Mouse (Mus musculus) cerebellum, adult 11 months (tissue): ENCODE data around the gene Dmgdh.

Source experiments
- DNase-seq: peaks from one replicate; pipeline ENCODE4 v3.0.0; 2022

Gene Dmgdh

DNA sequence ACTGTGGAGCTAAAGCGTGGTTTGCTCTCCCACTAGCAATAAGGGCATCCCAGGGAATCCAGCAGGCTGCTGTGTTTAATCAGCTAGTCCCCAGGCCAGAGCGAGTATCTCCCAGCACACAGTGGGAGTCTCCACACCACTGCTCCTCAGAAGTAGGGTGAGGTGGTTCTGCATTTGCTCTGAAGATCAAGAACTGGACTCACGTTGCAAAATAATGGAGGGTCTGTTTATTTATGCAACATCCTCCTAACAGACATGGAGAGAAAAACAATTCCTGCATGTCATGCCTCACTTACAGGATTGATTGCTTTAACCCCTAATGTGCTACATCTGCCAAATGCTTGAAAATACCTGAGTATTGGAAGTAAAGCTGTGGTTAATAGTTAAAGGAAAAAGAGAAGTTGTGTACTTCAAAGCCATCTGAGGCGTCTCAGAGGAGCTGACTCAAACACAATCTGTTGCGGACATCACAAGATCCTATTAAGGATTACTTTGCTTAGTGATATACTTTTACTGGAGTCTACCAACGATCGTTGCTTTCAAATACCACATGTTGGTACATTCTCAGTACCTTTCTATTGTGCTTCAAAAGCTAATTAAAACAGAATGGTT lies 99.6 kb downstream of the Dmgdh start:
- no peak for DNase-seq

GRCm38 (mm10) chr13:93782823-93783222 lies 108.6 kb downstream of the Dmgdh start:
- DNase-seq = no peak

DNA sequence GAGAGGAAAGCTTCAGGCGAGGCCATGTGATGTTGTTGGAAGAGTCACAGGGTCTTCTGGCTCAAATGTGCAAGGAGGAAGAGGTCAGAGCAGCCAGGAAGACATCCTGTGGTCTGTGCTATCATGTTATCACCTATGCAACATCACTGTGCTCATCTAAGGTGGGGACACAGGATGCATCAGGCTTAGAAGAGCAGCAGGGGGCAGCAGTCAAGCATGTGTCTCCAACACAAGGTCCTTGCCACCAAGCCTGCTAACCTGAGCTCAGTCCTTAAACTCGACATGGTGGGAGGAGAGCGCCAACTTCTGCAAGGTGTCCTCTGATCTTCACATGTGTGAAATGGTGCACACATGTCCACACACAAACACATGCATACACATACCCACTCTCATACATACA lies 111.1 kb downstream of the Dmgdh start:
- no peak for DNase-seq

DNA sequence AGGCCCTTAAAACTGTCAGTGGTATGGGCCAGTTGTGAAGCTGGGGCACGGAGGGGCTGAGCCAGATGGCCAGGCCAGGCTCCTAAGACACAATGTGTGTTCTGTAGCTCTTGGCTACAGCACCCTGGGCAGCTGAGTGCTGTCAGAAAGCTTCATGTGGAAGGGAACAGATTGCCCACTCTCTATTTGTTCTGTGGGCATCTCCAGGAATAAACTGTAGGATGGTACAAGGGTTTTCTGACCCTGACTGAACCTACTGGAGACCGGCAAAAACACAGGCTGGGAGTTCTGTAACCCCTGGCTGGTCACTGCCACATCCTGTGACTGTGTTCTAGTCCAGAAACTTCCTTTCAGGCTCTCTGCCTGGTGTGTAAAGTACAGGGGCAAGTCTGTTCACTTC lies 111.8 kb downstream of the Dmgdh start:
- peak; percentile 32 for DNase-seq

GRCm38 (mm10) chr13:93787647-93788046 lies 113.4 kb downstream of the Dmgdh start:
- DNase-seq = peak; percentile 40

- no peak for DNase-seq
Measured at GRCm38 (mm10) chr13:93792945-93793642, 118.9 kb downstream of the Dmgdh start.

DNA sequence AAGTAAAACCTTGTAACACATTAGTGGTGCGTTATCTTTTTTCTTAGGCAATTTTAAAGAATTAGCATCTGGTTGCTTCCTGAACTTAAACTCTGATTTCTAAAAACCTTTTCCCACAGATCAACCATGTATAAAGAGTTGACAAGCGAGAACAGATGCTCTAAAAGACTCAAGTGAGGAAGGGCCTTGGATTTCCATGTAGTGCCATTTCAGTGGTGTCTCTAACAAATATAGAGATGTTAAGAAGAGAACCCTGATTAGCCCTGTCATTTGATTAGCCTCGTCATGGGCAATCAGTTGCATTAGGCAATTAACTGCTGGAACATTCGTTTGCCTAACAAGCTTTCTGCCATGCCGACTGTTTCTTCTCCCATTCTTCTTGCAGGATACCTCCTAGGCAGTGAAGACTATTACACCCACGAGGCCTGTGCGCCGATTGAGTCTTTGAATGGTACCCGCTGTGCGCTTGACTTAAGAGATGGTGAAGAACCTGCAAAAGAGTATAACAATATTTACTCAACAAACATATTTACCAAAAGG lies 119.5 kb downstream of the Dmgdh start:
- no peak for DNase-seq

- DNase-seq = no peak
Measured at GRCm38 (mm10) chr13:93797011-93797600, 122.9 kb downstream of the Dmgdh start.
